Mouse (Mus musculus): ENCODE data around the gene Evc. TPM values are rescaled to one million over a fixed set of nuclear protein-coding genes. Genes with fewer than 3 reads are reported as not detected.

Gene Evc
- polyA plus RNA-seq, 2 experiments from 2014 or later, result not detected

DNA sequence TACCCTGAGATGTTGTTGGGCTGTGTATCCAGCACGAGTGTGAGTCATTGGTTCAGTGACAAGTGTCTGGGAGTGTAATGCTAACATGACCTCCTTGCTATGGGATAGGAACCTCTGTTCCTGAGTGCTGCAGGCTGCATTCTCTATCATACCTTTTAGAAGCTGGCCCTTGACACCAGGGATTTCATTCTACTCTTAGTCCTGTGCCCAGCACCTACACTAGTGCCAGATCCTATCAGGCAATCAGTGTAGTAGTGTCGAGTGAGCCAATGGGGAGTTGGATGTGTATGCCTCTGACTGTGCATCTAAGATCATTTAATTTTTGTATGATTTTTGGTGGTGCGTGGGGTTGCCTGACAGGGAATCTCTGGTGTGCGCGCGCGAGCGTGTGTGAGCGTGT lies 95.5 kb downstream of the Evc start:
- no peak for ATAC-seq

DNA sequence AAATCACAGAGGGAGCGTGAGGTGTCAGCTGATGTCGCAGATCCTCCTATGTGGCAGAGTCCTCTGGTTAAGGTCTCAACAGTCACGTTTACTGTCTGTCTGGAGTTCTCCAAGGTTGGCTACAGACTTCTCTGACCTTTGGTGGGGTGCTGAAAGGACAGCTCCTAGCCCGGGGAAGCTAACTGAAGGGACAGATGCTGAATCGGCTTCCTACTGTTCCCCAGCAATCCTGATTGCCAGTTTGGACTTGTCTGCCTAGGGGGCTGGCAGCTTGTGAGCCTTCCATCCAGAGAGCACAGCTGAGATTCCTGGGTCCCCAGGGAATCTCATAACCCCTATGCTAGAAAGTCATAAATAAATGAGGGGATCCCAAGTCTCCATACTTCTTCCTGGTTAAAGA lies 96.1 kb downstream of the Evc start:
- no peak for ATAC-seq

Other genes starting within 250 kb of the Evc start
- 10 to 100 TPM; 10.1 to 13.9 TPM for gene Crmp1, start 95.0 kb downstream of the Evc start, polyA plus RNA-seq (2017; shearing (Covaris generic))
- gene Evc2, start 1.6 kb upstream of the Evc start, polyA plus RNA-seq (2017; shearing (Covaris generic)), result not detected